Mouse (Mus musculus) myocyte (in vitro differentiated cells): ENCODE measurements around the gene Rpl5.

Experiments
- E2F4 ChIP-seq: IDR thresholded peaks from one replicate; pipeline ENCODE4 v1.6.1; 2011; ENCODE audit warnings: mild to moderate bottlenecking, control low read depth, moderate library complexity; ENCODE audit not compliant: insufficient read depth
- MYOD1 ChIP-seq, 3 experiments: IDR thresholded peaks; one replicate each; pipeline ENCODE4 v1.6.1; 2011; ENCODE audit warnings: control low read depth in 2 of 3, low read depth in 2 of 3, mild to moderate bottlenecking in 2 of 3, moderate library complexity in 1 of 3; ENCODE audit not compliant: insufficient read length in 2 of 3, control insufficient read depth in 1 of 3
- MYOG ChIP-seq, 3 experiments: IDR thresholded peaks; one replicate each; pipeline ENCODE4 v1.6.1; 2011; ENCODE audit warnings: control low read depth in 2 of 3, low read depth in 2 of 3, mild to moderate bottlenecking in 2 of 3; ENCODE audit not compliant: insufficient read length in 2 of 3, control insufficient read depth in 1 of 3, insufficient read depth in 1 of 3
- POLR2A ChIP-seq: IDR thresholded peaks from one replicate; pipeline ENCODE4 v1.6.1; 2011; ENCODE audit warnings: low read depth, mild to moderate bottlenecking, control low read depth, moderate library complexity; ENCODE audit not compliant: insufficient read length
- POLR2AphosphoS2 ChIP-seq: IDR thresholded peaks from one replicate; pipeline ENCODE4 v1.6.1; 2011; ENCODE audit warnings: low read depth, control low read depth; ENCODE audit not compliant: insufficient read length
- SRF ChIP-seq: IDR thresholded peaks from one replicate; pipeline ENCODE4 v1.6.1; 2011; ENCODE audit warnings: low read depth; ENCODE audit not compliant: control insufficient read depth, insufficient read length
- TCF12 ChIP-seq: IDR thresholded peaks from one replicate; pipeline ENCODE4 v1.6.1; 2011; ENCODE audit warnings: mild to moderate bottlenecking, control low read depth; ENCODE audit not compliant: poor library complexity, insufficient read depth, severe bottlenecking
- USF1 ChIP-seq: IDR thresholded peaks from one replicate; pipeline ENCODE4 v1.6.1; 2011; ENCODE audit warnings: low read depth, mild to moderate bottlenecking, control low read depth, moderate library complexity

DNA sequence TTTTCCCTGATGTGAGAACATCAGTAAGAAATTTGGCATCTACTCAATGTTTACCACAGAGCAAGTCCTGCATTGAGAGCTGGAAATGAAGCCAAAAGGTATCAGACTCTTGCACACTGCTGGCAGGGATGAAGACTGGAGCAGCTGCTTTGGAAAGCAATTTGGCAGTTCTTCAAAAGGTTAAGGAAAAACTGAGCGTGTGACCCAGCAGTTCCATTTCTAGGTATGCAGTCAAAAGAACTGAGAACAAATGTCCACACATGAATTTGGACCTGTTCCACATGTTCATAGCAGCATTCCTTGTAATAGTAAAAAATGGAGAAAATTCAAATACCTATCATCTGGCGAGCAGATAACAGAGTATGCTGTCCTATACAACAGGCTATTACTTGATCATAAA is 47.2 kb downstream of the Rpl5 start:
- TF ChIP-seq SRF: no peak
- TF ChIP-seq POLR2A: no peak
- no peak for TF ChIP-seq POLR2AphosphoS2
- peak; percentile 84 to 92 (median 86) for TF ChIP-seq MYOD1 (IDR thresholded peaks at IDR 0.05; ENCODE audit: control insufficient read depth in 1 of 3, insufficient read length in 2 of 3, low read depth in 2 of 3)
- TF ChIP-seq USF1: no peak
- peak; percentile 72 for TF ChIP-seq TCF12
- TF ChIP-seq E2F4: no peak
- TF ChIP-seq MYOG (IDR thresholded peaks at IDR 0.05; ENCODE audit: control insufficient read depth in 1 of 3, insufficient read depth in 1 of 3, insufficient read length in 2 of 3, low read depth in 2 of 3): peak in 2 of 3 experiments; percentile 54 to 91
